Mouse (Mus musculus): Measurements from ENCODE around the gene Atcay. TPM values are rescaled to one million over a fixed set of nuclear protein-coding genes. Genes with fewer than 3 reads are reported as not detected.
A peak's percentile ranks its signal among the peaks of the same experiment; 100 is the strongest.
"Not testable (repeated sequence)": the region's sequence is repeated elsewhere in the genome, so short reads cannot be mapped to it uniquely, and the experiment has no call there.

Atcay gene
- polyA plus RNA-seq, 1 experiment = 0.60 TPM

- H3K36me3 ChIP-seq (ENCODE audit: control insufficient read depth, insufficient read depth, low read length) = peaks cover 56% of the 10 kb centered on the region
- peaks cover 20% of the 10 kb centered on the region for H3K4me1 ChIP-seq (ENCODE audit: control insufficient read depth, insufficient read depth, insufficient read length, low read length)
- H3K27ac ChIP-seq (ENCODE audit: insufficient read depth, low read depth, low read length) = no peak overlapping the region
- TF ChIP-seq CTCF (IDR thresholded peaks at IDR 0.05; ENCODE audit: extremely low read depth, insufficient read length, insufficient replicate concordance, low read depth, low read length) = peak; percentile 15; the same call in 1 of the 2 replicates
- 0 out of 2 replicates have a peak, but pooled peaks have one; percentile 19 for TF ChIP-seq POLR2A (IDR thresholded peaks at IDR 0.05; ENCODE audit: low read depth, low read length)
- whole genome bisulfite sequencing = 86% methylated on average over 32 of the region's 32 CpGs
- H3K4me3 ChIP-seq (ENCODE audit: low read depth, low read length) = no peak overlapping the region
- H3K27me3 ChIP-seq (ENCODE audit: control insufficient read depth, insufficient read depth, low read length) = no peaks in the 10 kb centered on the region
Measured at GRCm38 (mm10) chr10:81179451-81180342, 50.9 kb downstream of the Atcay start.

DNA sequence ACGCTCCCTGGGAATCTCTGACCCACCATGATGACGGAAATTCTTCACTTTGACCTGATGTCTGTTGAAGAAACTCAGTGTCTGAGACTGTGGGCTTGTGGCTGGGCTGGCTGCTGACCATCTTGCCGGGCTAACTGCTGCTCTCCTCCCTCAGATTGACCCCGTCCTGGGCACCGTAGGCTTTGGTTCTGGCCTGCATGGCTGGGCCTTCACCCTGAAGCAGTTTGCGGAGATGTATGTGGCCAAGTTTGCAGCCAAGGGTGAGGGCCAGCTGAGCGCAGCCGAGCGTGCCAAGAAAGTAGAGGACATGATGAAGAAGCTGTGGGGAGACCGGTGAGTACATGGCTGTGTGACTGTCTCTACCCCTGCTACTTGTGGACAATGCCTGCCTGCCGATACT, 51.7 kb downstream of the Atcay start:
- no peaks in the 10 kb centered on the region for H3K27me3 ChIP-seq (ENCODE audit: control insufficient read depth, insufficient read depth, low read length)
- 88% methylated on average over 11 of the region's 11 CpGs for WGBS
- no peak overlapping the region for H3K27ac ChIP-seq (ENCODE audit: insufficient read depth, low read depth, low read length)
- H3K36me3 ChIP-seq (ENCODE audit: control insufficient read depth, insufficient read depth, low read length) = peaks cover 52% of the 10 kb centered on the region
- H3K4me1 ChIP-seq (ENCODE audit: control insufficient read depth, insufficient read depth, insufficient read length, low read length) = peaks cover 22% of the 10 kb centered on the region
- no peak overlapping the region for H3K4me3 ChIP-seq (ENCODE audit: low read depth, low read length)
- TF ChIP-seq CTCF (IDR thresholded peaks at IDR 0.05; ENCODE audit: extremely low read depth, insufficient read length, insufficient replicate concordance, low read depth, low read length) (no peak), POLR2A (IDR thresholded peaks at IDR 0.05; ENCODE audit: low read depth, low read length) (no peak)

- Histone ChIP-seq H3K27me3 (ENCODE audit: control insufficient read depth, insufficient read depth, low read length) (no peaks in the 10 kb centered on the region), H3K27ac (ENCODE audit: insufficient read depth, low read depth, low read length) (no peak overlapping the region), H3K4me3 (ENCODE audit: low read depth, low read length) (peak overlapping the region; percentile 90), H3K4me1 (ENCODE audit: control insufficient read depth, insufficient read depth, insufficient read length, low read length) (peaks cover 18% of the 10 kb centered on the region), H3K36me3 (ENCODE audit: control insufficient read depth, insufficient read depth, low read length) (peaks cover 52% of the 10 kb centered on the region)
- WGBS = 35% methylated on average over 14 of the region's 14 CpGs
- no peak for TF ChIP-seq CTCF (IDR thresholded peaks at IDR 0.05; ENCODE audit: extremely low read depth, insufficient read length, insufficient replicate concordance, low read depth, low read length)
Measured at GRCm38 (mm10) chr10:81177958-81178712, 52.5 kb downstream of the Atcay start.

DNA sequence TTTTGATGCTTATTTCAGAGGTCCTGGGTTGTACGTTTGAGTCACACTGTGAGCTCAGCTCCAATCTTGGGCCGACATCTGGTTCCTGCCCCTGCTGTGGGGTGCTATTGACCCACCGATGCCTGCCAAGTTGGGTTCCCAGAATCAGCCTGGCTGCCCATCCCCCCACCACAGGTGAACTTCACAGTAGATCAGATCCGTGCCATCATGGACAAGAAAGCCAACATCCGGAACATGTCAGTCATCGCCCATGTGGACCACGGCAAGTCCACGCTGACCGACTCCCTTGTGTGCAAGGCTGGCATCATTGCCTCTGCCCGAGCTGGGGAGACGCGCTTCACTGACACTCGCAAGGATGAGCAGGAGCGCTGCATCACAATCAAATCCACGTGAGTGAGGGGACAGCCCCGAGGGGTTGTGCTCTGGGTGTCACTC, 53.1 kb downstream of the Atcay start:
- TF ChIP-seq POLR2A (IDR thresholded peaks at IDR 0.05; ENCODE audit: low read depth, low read length) (no peak), CTCF (IDR thresholded peaks at IDR 0.05; ENCODE audit: extremely low read depth, insufficient read length, insufficient replicate concordance, low read depth, low read length) (no peak)
- Histone ChIP-seq H3K4me1 (ENCODE audit: control insufficient read depth, insufficient read depth, insufficient read length, low read length) (peaks cover 19% of the 10 kb centered on the region), H3K36me3 (ENCODE audit: control insufficient read depth, insufficient read depth, low read length) (peaks cover 52% of the 10 kb centered on the region)

GRCm38 (mm10) chr10:81176466-81177271, 54.0 kb downstream of the Atcay start, which contains the start of gene Eef2:
Eef2 (plus strand) TSS chr10:81176631.
- Histone ChIP-seq H3K4me1 (ENCODE audit: control insufficient read depth, insufficient read depth, insufficient read length, low read length) (peaks cover 19% of the 10 kb centered on the region), H3K27me3 (ENCODE audit: control insufficient read depth, insufficient read depth, low read length) (no peaks in the 10 kb centered on the region), H3K4me3 (ENCODE audit: low read depth, low read length) (peak within 1 kb of the TSS; percentile 90), H3K27ac (ENCODE audit: insufficient read depth, low read depth, low read length) (peak within 1 kb of the TSS; percentile 89), H3K36me3 (ENCODE audit: control insufficient read depth, insufficient read depth, low read length) (peaks cover 44% of the 10 kb centered on the region)
- TF ChIP-seq CTCF (IDR thresholded peaks at IDR 0.05; ENCODE audit: extremely low read depth, insufficient read length, insufficient replicate concordance, low read depth, low read length) (no peak), POLR2A (IDR thresholded peaks at IDR 0.05; ENCODE audit: low read depth, low read length) (peak; percentile 99)
- WGBS = under 1% methylated on average over 77 of the region's 77 CpGs

More for the DNA sequence above, 53.1 kb downstream of the Atcay start:
- Histone ChIP-seq H3K4me3 (ENCODE audit: low read depth, low read length) (peak overlapping the region; percentile 90), H3K27ac (ENCODE audit: insufficient read depth, low read depth, low read length) (peak overlapping the region; percentile 89), H3K27me3 (ENCODE audit: control insufficient read depth, insufficient read depth, low read length) (no peaks in the 10 kb centered on the region)
- WGBS = 5% methylated on average over 16 of the region's 16 CpGs

GRCm38 (mm10) chr10:81175936-81176465, 54.6 kb downstream of the Atcay start:
- peak overlapping the region; percentile 78 for H3K27ac ChIP-seq (ENCODE audit: insufficient read depth, low read depth, low read length)
- peaks cover 38% of the 10 kb centered on the region for H3K36me3 ChIP-seq (ENCODE audit: control insufficient read depth, insufficient read depth, low read length)
- H3K4me3 ChIP-seq (ENCODE audit: low read depth, low read length) = peak overlapping the region; percentile 90
- WGBS = 2% methylated on average over 13 of the region's 13 CpGs
- TF ChIP-seq POLR2A (IDR thresholded peaks at IDR 0.05; ENCODE audit: low read depth, low read length) = no peak
- no peak for TF ChIP-seq CTCF (IDR thresholded peaks at IDR 0.05; ENCODE audit: extremely low read depth, insufficient read length, insufficient replicate concordance, low read depth, low read length)
- H3K27me3 ChIP-seq (ENCODE audit: control insufficient read depth, insufficient read depth, low read length) = no peaks in the 10 kb centered on the region
- peaks cover 19% of the 10 kb centered on the region for H3K4me1 ChIP-seq (ENCODE audit: control insufficient read depth, insufficient read depth, insufficient read length, low read length)

DNA sequence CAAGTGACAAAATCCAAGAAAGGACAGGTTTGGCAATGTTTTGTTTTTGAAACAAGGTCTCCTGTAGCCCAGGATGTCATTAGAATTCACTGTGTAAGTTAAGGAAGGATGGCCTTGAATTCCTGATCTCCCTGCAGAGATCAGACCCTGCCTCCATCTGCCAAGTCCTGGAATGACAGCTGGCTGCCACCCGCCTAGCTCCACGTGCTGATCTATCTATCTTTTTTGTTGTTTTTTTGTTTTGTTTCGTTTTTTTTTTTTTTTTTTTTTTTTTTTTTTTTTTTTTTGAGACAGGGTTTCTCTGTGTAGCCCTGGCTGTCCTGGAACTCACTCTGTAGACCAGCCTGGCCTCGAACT, 55.3 kb downstream of the Atcay start:
- Histone ChIP-seq H3K4me1 (ENCODE audit: control insufficient read depth, insufficient read depth, insufficient read length, low read length) (peaks cover 19% of the 10 kb centered on the region), H3K27ac (ENCODE audit: insufficient read depth, low read depth, low read length) (peak overlapping the region; percentile 78), H3K36me3 (ENCODE audit: control insufficient read depth, insufficient read depth, low read length) (peaks cover 31% of the 10 kb centered on the region)
- H3K27me3 ChIP-seq (ENCODE audit: control insufficient read depth, insufficient read depth, low read length); H3K4me3 ChIP-seq (ENCODE audit: low read depth, low read length): not testable (repeated sequence)
- WGBS = 2% methylated on average over 4 of the region's 4 CpGs

Measured in small intestine, adult 2 months (tissue).